Mouse (Mus musculus): ENCODE measurements around the gene Cacna2d3.

Cacna2d3 gene

GRCm38 (mm10) chr14:29228976-29229716 lies 492.5 kb downstream of the Cacna2d3 start:
- no peak for DNase-seq

DNA sequence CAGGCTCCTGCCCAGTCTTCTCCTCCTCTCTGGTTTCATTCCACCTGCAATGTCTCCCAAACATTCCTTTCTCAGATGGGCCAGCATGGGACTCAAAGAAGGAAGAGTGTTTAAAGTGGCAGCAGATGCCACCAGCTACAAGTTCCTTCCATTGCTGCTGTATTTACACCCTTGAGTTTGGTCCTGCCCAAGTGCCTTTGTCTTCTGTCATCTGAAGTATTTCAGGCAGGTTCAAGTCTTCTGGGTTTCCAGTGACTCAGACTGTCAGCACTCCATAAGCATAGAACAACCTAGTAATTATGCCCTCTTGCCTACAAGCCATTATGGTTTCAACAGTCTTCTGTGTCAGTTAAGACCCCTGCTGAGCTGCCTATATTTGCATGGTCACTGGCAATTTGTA lies 493.2 kb downstream of the Cacna2d3 start:
- no peak for DNase-seq

GRCm38 (mm10) chr14:29227959-29228358 lies 493.7 kb downstream of the Cacna2d3 start:
- no peak for DNase-seq

- DNase-seq, result no peak
Observed at GRCm38 (mm10) chr14:29225754-29226365, 495.8 kb downstream of the Cacna2d3 start.

DNA sequence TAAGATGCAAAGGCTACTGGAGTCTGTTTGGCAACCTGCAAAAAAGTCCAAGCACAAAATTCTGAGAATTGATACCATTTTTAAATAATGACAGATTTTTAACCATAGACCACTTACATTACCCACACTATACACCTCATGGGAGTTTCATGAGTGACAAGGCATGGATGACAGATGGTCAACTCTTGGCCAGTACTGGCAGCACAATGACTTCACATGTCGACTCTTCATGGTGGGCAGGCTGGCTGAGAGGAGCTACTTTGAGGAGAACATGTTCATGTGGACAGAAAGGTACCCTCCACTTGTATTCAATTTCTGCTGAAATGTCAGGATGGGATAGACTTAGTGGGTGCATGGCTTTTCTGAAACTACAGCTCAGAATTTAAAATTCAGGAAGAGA lies 498.7 kb downstream of the Cacna2d3 start:
- no peak for DNase-seq

DNA sequence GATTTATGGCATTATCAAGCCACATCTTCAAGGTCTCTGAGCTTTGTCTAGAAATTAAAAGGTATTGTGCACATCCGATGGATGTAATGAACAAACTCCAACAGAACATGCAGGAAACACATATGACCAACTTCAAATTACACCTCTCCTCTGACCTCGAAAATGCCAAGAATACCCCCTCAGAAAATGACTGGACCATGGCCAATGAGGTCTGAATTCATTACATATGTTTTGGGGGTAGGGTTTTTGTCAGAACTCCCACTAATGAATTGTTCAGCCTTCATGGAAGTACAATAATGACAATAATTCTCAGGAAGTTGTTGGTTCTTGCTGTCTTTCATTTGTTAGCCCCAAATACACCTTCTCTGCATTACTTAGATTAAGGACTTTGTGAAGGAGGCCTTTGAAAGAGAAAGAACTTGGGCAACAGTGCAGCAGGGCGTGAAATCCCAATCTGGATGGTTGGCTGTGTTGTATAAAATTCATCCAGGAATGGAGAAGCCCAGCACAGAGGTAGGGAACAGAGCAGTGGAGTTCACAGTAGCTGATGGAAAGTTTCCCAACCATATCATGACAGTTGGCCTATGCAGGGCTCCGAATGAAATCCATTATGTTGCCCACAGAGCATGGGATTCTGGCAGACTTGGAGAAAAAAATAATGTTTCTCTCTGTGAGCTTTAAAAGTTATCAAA lies 499.3 kb downstream of the Cacna2d3 start:
- DNase-seq, result no peak

DNA sequence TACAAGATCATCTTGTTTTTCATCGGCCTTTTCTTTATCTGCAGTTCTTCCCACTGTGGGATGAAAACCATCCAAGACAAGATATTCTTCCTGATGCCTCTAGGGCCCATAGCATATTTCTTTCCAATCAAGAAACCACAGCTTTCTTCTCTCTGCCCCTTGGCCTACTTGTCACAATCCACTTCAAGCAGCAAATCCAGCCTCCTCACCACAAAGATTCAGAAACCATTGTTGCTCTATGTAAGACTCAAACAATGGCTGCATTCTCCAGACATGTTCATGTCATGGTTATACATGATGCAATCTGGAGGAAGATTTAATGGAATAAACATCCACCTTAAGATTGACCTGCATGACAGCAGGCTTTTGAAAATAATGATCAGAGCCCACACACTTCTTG lies 505.6 kb downstream of the Cacna2d3 start:
- no peak for DNase-seq

GRCm38 (mm10) chr14:29204967-29205268 lies 516.7 kb downstream of the Cacna2d3 start:
- DNase-seq, result no peak

GRCm38 (mm10) chr14:29204236-29204966 lies 517.3 kb downstream of the Cacna2d3 start:
- DNase-seq, result no peak

- no peak for DNase-seq
Observed at GRCm38 (mm10) chr14:29196171-29196570, 525.5 kb downstream of the Cacna2d3 start.

GRCm38 (mm10) chr14:29191426-29191825 lies 530.2 kb downstream of the Cacna2d3 start:
- DNase-seq, result no peak

DNA sequence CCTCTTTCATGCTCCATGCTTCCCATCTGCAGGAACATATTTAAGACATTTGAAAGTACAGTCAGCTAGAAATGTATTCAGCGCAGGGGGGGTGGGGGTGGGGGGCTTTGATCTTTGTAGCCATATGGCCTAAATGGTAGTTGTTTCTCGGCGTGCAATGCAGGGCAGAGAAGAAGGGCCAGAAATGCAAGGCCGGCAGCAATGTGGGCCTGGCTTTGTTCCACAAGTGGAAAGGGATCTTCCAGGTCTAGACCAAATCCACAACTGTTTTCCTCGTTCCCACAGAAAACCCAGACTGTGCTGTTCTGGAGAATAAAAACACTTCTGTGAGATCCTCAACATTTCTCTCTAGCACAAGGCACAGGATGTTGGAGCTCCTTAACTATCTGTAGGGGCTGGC lies 537.9 kb downstream of the Cacna2d3 start:
- no peak for DNase-seq

GRCm38 (mm10) chr14:29179397-29179888 lies 542.2 kb downstream of the Cacna2d3 start:
- DNase-seq, result no peak

GRCm38 (mm10) chr14:29178695-29179396 lies 542.8 kb downstream of the Cacna2d3 start:
- DNase-seq, result no peak

GRCm38 (mm10) chr14:29174762-29175161 lies 546.9 kb downstream of the Cacna2d3 start:
- no peak for DNase-seq

DNA sequence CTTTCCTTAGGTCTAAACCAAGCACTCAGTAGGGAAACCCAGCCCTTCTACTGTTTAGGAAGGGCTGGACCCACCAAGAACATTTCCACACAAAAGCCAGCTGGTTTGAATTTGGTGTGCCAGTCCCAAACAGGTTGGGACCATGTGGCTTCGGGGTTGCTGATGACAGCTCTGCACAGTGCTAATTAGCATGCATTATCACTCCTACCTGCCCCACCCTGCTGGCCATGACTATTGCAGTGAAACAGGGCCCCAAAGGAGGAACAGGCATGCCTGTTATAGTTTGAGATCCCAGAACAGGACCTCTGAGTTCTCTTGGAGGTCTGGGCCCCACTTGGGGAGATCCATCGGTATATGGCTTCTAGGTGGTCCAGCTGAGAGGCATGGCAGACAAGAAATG lies 549.5 kb downstream of the Cacna2d3 start:
- no peak for DNase-seq

DNA sequence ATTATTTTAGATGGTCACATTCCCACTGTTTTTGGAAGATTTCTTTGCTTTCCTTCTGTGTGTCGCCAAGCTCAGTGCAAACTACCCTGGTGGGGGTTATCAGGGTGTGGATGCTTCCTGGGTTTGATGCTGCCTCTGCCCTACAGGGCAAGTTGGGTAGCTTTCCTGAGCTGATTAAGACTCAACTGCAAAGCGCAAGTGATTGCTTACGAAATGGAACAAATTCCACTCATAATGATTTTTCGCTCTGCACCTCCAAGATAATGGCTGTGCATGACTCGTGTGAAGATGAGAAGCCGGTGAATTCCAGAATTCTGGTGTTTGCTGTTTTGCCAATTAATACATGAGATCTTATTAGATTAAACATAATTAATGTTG lies 557.0 kb downstream of the Cacna2d3 start:
- no peak for DNase-seq

GRCm38 (mm10) chr14:29163998-29164652 lies 557.5 kb downstream of the Cacna2d3 start:
- no peak for DNase-seq

DNA sequence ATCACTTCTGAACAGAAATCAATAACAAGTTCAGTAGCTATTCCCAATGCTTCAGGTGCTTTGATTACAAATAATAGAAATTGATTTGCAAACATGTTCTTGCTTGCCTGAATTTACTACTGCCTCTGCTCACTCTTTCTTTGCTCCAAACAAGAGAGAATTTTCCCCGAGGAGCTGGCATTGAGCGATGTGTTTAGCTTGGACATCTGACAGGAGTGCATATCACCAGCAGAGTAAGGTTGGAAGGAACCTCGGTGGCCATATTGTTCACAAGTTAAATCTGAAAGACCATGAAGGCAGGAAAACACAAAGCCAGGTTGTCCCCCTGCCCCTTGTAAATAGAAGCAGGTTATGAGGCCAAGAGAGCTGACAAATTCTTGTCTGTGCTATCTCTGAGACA lies 561.9 kb downstream of the Cacna2d3 start:
- no peak for DNase-seq

DNA sequence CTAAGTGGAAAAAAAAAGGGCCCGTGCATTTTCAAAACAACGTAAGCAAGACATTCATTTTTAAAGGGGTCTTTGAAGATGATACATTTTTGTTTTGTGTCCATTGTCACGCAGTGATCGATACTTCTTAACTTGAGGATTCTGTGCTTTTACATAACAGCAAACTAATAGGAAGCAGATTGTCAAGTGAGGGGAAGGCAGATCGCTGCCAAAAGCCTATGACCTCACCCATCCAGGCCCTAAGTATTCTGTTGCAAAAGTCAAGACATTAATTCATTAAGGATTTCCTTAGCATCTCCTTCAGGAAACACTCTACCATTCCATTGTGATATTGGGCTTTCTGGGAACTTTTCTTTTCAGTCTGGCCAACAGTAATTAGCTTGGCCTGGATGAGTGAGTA lies 564.6 kb downstream of the Cacna2d3 start:
- DNase-seq, result no peak

DNA sequence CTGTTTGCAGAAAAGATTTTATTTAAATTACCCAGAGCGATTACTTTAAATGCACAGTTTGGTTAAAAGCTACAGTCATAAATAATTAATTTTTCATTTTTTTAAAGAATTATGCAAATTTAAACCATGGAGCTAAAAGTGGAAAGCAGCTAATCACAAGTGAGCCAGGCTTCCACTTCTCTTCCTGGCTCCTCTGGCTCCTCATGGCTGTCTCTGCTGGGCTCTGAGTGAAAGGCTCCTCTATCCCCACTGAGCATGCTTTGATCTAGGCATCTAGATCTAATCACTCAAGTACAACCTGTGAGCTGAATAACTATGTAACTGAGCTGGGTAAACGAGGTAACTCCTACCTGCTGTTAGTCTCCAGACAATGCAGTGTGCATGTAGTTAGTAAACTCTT lies 577.5 kb downstream of the Cacna2d3 start:
- no peak for DNase-seq

GRCm38 (mm10) chr14:29137614-29138013 lies 584.0 kb downstream of the Cacna2d3 start:
- no peak for DNase-seq

All from kidney, adult 8-10 months (tissue).